Mouse (Mus musculus): Measurements from ENCODE around the gene Scgb2b21.
"Not testable (repeated sequence)": the region's sequence is repeated elsewhere in the genome, so short reads cannot be mapped to it uniquely, and the experiment has no call there.

Gene Scgb2b21

DNA sequence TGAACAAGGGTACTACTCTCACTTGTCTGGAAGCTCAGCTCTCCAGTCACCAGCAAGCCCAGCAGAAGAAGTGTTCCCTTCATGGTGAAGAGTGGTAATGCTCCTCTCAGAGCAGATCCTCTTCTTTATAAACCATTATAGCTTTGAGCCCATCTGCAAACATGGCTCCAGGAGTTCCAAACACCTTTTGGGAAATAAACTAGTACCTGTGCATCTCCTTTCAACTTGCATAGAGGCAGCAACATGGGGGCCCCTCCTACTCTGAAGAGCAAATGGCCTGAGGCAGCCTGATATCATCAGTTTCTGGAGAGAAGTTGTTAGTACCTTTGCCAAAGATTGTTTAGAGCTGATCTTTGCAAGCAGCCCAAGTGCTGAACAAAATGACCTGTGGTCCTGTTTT lies at the start of gene Scgb2b21:
Gene Scgb2b21, minus strand, starts transcription at position 101 of the 400 bp plus-strand sequence.
- in situ Hi-C loops (cut with MboI, MseI): no loop called here

DNA sequence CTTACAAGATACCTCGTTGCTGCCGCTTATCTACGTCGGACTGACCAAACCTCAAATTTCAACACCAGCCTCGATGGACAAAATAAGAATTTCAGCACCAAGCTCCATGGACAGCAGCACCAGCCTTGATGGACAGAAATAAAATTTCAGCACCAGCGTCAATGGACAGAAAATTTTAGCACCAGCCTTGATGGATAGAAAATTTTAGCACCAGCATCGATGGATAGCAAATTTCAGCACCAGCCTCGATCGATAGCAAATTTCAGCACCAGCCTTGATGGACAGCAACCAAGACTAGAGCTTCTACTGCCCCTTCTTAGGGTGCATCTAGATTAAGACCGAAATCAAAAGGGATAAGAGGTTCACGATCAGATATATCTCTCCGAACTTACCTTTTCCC lies 23.2 kb upstream of the Scgb2b21 start:
- in situ Hi-C loops (cut with MboI, MseI): not testable (repeated sequence)

Measured in T-helper 1 cell (primary cell).